Mouse (Mus musculus): ENCODE data around the gene Suz12.

Gene Suz12

GRCm38 (mm10) chr11:80077784-80078545 is 85.1 kb downstream of the Suz12 start:
- no peak for DNase-seq

GRCm38 (mm10) chr11:80078831-80079230 is 85.9 kb downstream of the Suz12 start:
- DNase-seq: no peak

GRCm38 (mm10) chr11:80079751-80080150 is 86.8 kb downstream of the Suz12 start:
- DNase-seq: no peak

GRCm38 (mm10) chr11:80080381-80080825 is 87.5 kb downstream of the Suz12 start:
- no peak for DNase-seq

GRCm38 (mm10) chr11:80080826-80081728 is 88.2 kb downstream of the Suz12 start, which contains the start of gene Crlf3:
Gene Crlf3 (minus strand): TSS chr11:80080991.
- peak; percentile 90 for DNase-seq

- DNase-seq: no peak
Observed at GRCm38 (mm10) chr11:80081786-80082319, 88.9 kb downstream of the Suz12 start.
